Mouse (Mus musculus) B cell, adult 67 days (primary cell): ENCODE results near the gene Rtp4. TPM values are rescaled to one million over a fixed set of nuclear protein-coding genes. Genes with fewer than 3 reads are reported as not detected.

ENCODE experiments used
- total RNA-seq, 2 experiments: library from RNA; stranded (reverse); gene quantifications; 4 replicates each; pipeline ENCODE4 v1.2.4; 2023

Gene Rtp4
- 10 to 100 TPM; 14.5 to 30.3 TPM for total RNA-seq

DNA sequence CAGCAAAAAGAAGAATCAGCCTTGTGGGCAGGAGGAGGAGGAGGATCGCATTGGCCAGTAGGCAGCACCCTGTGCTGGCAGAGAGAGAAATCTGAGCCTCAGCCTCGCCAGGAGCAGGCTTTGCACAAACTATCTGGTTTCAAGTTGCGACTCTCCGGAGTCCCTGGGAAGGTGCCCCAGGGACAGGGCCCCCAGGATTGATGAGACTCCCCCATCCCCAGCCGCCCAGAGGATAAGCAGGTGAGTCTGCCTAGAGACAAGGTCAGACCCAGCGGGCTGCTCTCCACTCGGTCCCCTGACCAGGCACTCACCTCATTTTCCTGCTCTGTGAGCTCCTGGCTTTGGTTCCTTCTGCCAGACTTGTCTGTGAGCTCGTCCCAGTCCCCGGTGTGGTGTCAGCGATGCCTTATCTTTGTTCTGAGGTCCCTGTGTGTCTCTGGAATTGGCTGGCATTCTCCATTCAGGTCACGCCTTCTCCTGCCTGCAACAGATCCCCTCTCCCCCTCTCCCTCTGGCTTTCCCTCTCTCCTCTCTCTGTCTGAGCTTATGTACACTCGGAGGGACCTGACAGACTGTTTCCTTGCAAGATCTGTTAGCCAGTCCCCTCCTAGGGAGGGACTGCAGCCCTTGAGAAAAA lies at the start of gene Rtp4, which contains the start of gene Masp1:
TSS of gene Rtp4 (plus strand) at position 57 of the 637 bp plus-strand sequence.
TSS of gene Masp1 (minus strand) at position 581 of the 637 bp plus-strand sequence.

Other genes with a start within 250 kb of the Rtp4 start
- gene Rtp1, start 91.2 kb upstream of the Rtp4 start, total RNA-seq = not detected
- not detected for gene Masp1, start 524 bp downstream of the Rtp4 start, total RNA-seq